Mouse (Mus musculus) ES-E14 (cell line): ENCODE results near the gene Mafk. TPM values are rescaled to one million over a fixed set of nuclear protein-coding genes. Genes with fewer than 3 reads are reported as not detected.

Source experiments
- DNase-seq: peaks from one replicate; pipeline ENCODE4 v3.0.0-alpha.2; 2013; ENCODE audit warnings: low read depth, low spot score
- H3K27ac ChIP-seq: 2 replicates; pipeline ENCODE4 v1.5.1; 2012; ENCODE audit warnings: low read depth, mild to moderate bottlenecking, low read length, moderate library complexity, mixed read lengths; ENCODE audit not compliant: poor library complexity, insufficient read depth, severe bottlenecking
- H3K36me3 ChIP-seq: 2 replicates; pipeline ENCODE4 v1.6.1; 2012; ENCODE audit warnings: mild to moderate bottlenecking, low read length, moderate library complexity, mixed read lengths; ENCODE audit not compliant: control insufficient read depth, poor library complexity, insufficient read depth, severe bottlenecking
- H3K4me1 ChIP-seq, 2 experiments: fragments of 150-350 bp in 1 of 2; sonication (generic) in 1 of 2; 2 replicates each; pipeline ENCODE4 v1.6.1; 2012; ENCODE audit warnings: low read length in 2 of 2, mild to moderate bottlenecking in 1 of 2, mixed read lengths in 1 of 2; ENCODE audit not compliant: control insufficient read depth in 2 of 2, insufficient read depth in 2 of 2, poor library complexity in 1 of 2
- H3K4me3 ChIP-seq, 2 experiments: fragments of 150-350 bp in 1 of 2; sonication (generic) in 1 of 2; 2 replicates each; pipeline ENCODE4 v1.5.1; 2012; ENCODE audit warnings: low read length in 2 of 2, low read depth in 1 of 2, mild to moderate bottlenecking in 1 of 2, mixed read lengths in 1 of 2; ENCODE audit not compliant: insufficient read depth in 1 of 2, poor library complexity in 1 of 2, severe bottlenecking in 1 of 2
- H3K9ac ChIP-seq: 2 replicates; pipeline ENCODE4 v1.6.1; 2012; ENCODE audit warnings: low read depth, mild to moderate bottlenecking, low read length, mixed read lengths; ENCODE audit not compliant: poor library complexity, insufficient read depth, severe bottlenecking
- H3K9me3 ChIP-seq: fragments of 150-350 bp; sonication (generic); 2 replicates; pipeline ENCODE4 v1.6.1; 2012; ENCODE audit warnings: low read depth, mild to moderate bottlenecking, low read length; ENCODE audit not compliant: control insufficient read depth, insufficient read depth
- CHD2 ChIP-seq: IDR thresholded peaks from 2 replicates; pipeline ENCODE4 v1.6.1; 2014; ENCODE audit warnings: mild to moderate bottlenecking, low read depth, low read length, inconsistent platforms
- HCFC1 ChIP-seq: IDR thresholded peaks from 2 replicates; pipeline ENCODE4 v1.6.1; 2012; ENCODE audit warnings: low read length, inconsistent platforms, borderline replicate concordance; ENCODE audit not compliant: insufficient read depth
- MAFK ChIP-seq: IDR thresholded peaks from 2 replicates; pipeline ENCODE4 v1.6.1; 2014; ENCODE audit warnings: mild to moderate bottlenecking, low read depth, low read length, inconsistent platforms; ENCODE audit not compliant: insufficient read depth
- ZC3H11A ChIP-seq: IDR thresholded peaks from 2 replicates; pipeline ENCODE4 v1.6.1; 2012; ENCODE audit warnings: low read depth, mild to moderate bottlenecking, inconsistent platforms, low read length, borderline replicate concordance
- ZNF384 ChIP-seq: IDR thresholded peaks from 2 replicates; pipeline ENCODE4 v1.6.1; 2012; ENCODE audit warnings: low read depth, low read length, inconsistent platforms
- in situ Hi-C, 2 experiments: fragments of 600-800 bp; cut with MboI; formaldehyde crosslinking; loops; one replicate each; pipeline ENCODE4 v1.15.1; 2025; ENCODE audit warnings: low sequenced_read_pairs in 2 of 2, inconsistent platforms in 1 of 2; ENCODE audit not compliant: unreplicated experiment in 2 of 2
- total RNA-seq: library from RNA; depleted of rRNA; stranded (reverse); fragments of 300-350 nt; gene quantifications from 2 replicates; pipeline ENCODE4 v1.2.3, GENCODE M21; 2012

Mafk gene
- total RNA-seq, 1 experiment: 19.9 TPM

- DNase-seq: no peak
- TF ChIP-seq HCFC1: no peak
- TF ChIP-seq ZC3H11A: no peak
- no peak for TF ChIP-seq CHD2
- TF ChIP-seq MAFK: no peak
- no peak for TF ChIP-seq ZNF384
- Histone ChIP-seq H3K36me3 (no peaks in the 10 kb centered on the region), H3K9me3 (no peaks in the 10 kb centered on the region), H3K4me3 (no peak overlapping the region), H3K4me1 (no peaks in the 10 kb centered on the region; a peak in 1 of 4 replicates), H3K9ac (no peak overlapping the region), H3K27ac (no peak overlapping the region)
- in situ Hi-C loops: loop anchor here (25.0 kb wide), 2 partner anchors 455 to 580 kb away; partner anchors contain the start of gene Eif3b (in 2 of the 2)
Measured at GRCm38 (mm10) chr5:139832125-139832524, 40.8 kb downstream of the Mafk start.

- no peak overlapping the region for H3K4me3 ChIP-seq
- in situ Hi-C loops: loop anchor here (25.0 kb wide), 2 partner anchors 452 to 577 kb away; partner anchors contain the start of gene Eif3b (in 2 of the 2)
- H3K27ac ChIP-seq: no peak overlapping the region
- H3K9ac ChIP-seq: no peak overlapping the region
- no peaks in the 10 kb centered on the region; a peak in 1 of 4 replicates for H3K4me1 ChIP-seq
- H3K36me3 ChIP-seq: no peaks in the 10 kb centered on the region
- no peaks in the 10 kb centered on the region for H3K9me3 ChIP-seq
- no peak for TF ChIP-seq ZC3H11A
- DNase-seq: no peak
Measured at GRCm38 (mm10) chr5:139835706-139836105, 44.4 kb downstream of the Mafk start.

- H3K9me3 ChIP-seq: no peaks in the 10 kb centered on the region
- DNase-seq: peak; percentile 43
- no peak overlapping the region for H3K4me3 ChIP-seq
- no peak overlapping the region for H3K9ac ChIP-seq
- no peak overlapping the region for H3K27ac ChIP-seq
- H3K36me3 ChIP-seq: no peaks in the 10 kb centered on the region
- in situ Hi-C loops: loop anchor here (25.0 kb wide), 2 partner anchors 449 to 574 kb away; partner anchors contain the start of gene Eif3b (in 2 of the 2)
- H3K4me1 ChIP-seq: no peaks in the 10 kb centered on the region
- TF ChIP-seq CHD2: no peak
- 0 out of 2 replicates have a peak, but pooled peaks have one; percentile 44 for TF ChIP-seq ZNF384
- TF ChIP-seq MAFK: no peak
- TF ChIP-seq HCFC1: no peak
- TF ChIP-seq ZC3H11A: peak; percentile 58; the same call in 1 of the 2 replicates
Measured at GRCm38 (mm10) chr5:139838476-139838892, 47.2 kb downstream of the Mafk start.

GRCm38 (mm10) chr5:139839142-139839541 lies 47.8 kb downstream of the Mafk start:
- in situ Hi-C loops: loop anchor here (25.0 kb wide), 2 partner anchors 448 to 573 kb away; partner anchors contain the start of gene Eif3b (in 2 of the 2)
- Histone ChIP-seq H3K9ac (no peak overlapping the region), H3K4me1 (no peaks in the 10 kb centered on the region), H3K9me3 (no peaks in the 10 kb centered on the region), H3K36me3 (no peaks in the 10 kb centered on the region), H3K4me3 (no peak overlapping the region), H3K27ac (no peak overlapping the region)
- no peak for TF ChIP-seq ZC3H11A
- no peak for TF ChIP-seq MAFK
- no peak for TF ChIP-seq CHD2
- no peak for TF ChIP-seq HCFC1
- TF ChIP-seq ZNF384: no peak
- no peak for DNase-seq
